Mouse (Mus musculus) activated CD4-positive, CD25-positive, alpha-beta regulatory T cell, adult 4 months (primary cell): Measurements from ENCODE around the gene Tmigd3. TPM values are rescaled to one million over a fixed set of nuclear protein-coding genes. Genes with fewer than 3 reads are reported as not detected.

Experiments used
- ATAC-seq: one replicate; pipeline ENCODE4 v1.8.0; 2017
- polyA plus RNA-seq, 2 experiments: library from polyadenylated mRNA; unstranded; fragments of 100-300 nt; shearing (Covaris generic); gene quantifications; one replicate each; pipeline ENCODE4 v1.2.1; 2017

Gene Tmigd3
- polyA plus RNA-seq, 2 experiments from 2014 or later: not detected

- ATAC-seq: no peak
Measured at GRCm38 (mm10) chr3:105877252-105877803, 6.6 kb downstream of the Tmigd3 start.

GRCm38 (mm10) chr3:105877919-105878318 is 7.2 kb downstream of the Tmigd3 start:
- ATAC-seq: no peak

GRCm38 (mm10) chr3:105878751-105879150 is 8.0 kb downstream of the Tmigd3 start:
- ATAC-seq: no peak

- no peak for ATAC-seq
Measured at GRCm38 (mm10) chr3:105880419-105880818, 9.7 kb downstream of the Tmigd3 start.

GRCm38 (mm10) chr3:105882105-105882504 is 11.4 kb downstream of the Tmigd3 start:
- ATAC-seq: no peak

GRCm38 (mm10) chr3:105883111-105883510 is 12.4 kb downstream of the Tmigd3 start:
- ATAC-seq: no peak

- ATAC-seq: no peak
Measured at GRCm38 (mm10) chr3:105888961-105889360, 18.3 kb downstream of the Tmigd3 start.

GRCm38 (mm10) chr3:105890220-105890619 is 19.5 kb downstream of the Tmigd3 start:
- ATAC-seq: no peak

GRCm38 (mm10) chr3:105891141-105891540 is 20.4 kb downstream of the Tmigd3 start:
- no peak for ATAC-seq

GRCm38 (mm10) chr3:105891760-105892571 is 21.3 kb downstream of the Tmigd3 start:
- ATAC-seq: peak; percentile 62

GRCm38 (mm10) chr3:105892572-105893495 is 22.1 kb downstream of the Tmigd3 start:
- peak; percentile 62 for ATAC-seq

- no peak for ATAC-seq
Measured at GRCm38 (mm10) chr3:105893941-105894391, 23.3 kb downstream of the Tmigd3 start.

- ATAC-seq: peak; percentile 35
Measured at GRCm38 (mm10) chr3:105894601-105895592, 24.2 kb downstream of the Tmigd3 start.

GRCm38 (mm10) chr3:105896811-105897210 is 26.1 kb downstream of the Tmigd3 start:
- ATAC-seq: no peak

- ATAC-seq: no peak
Measured at GRCm38 (mm10) chr3:105898325-105898724, 27.6 kb downstream of the Tmigd3 start.

- no peak for ATAC-seq
Measured at GRCm38 (mm10) chr3:105898861-105899260, 28.2 kb downstream of the Tmigd3 start.

- peak; percentile 29 for ATAC-seq
Measured at GRCm38 (mm10) chr3:105899394-105900147, 28.9 kb downstream of the Tmigd3 start.

GRCm38 (mm10) chr3:105900266-105900665 is 29.6 kb downstream of the Tmigd3 start:
- ATAC-seq: no peak

- ATAC-seq: peak; percentile 83
Measured at GRCm38 (mm10) chr3:105900716-105901115, 30.0 kb downstream of the Tmigd3 start.

GRCm38 (mm10) chr3:105901468-105901867 is 30.8 kb downstream of the Tmigd3 start:
- no peak for ATAC-seq

GRCm38 (mm10) chr3:105904213-105904612 is 33.5 kb downstream of the Tmigd3 start:
- no peak for ATAC-seq
